Mouse (Mus musculus) ES-Bruce4 (cell line): ENCODE measurements at regions not wholly inside any gene's neighbourhood (a gene's known extent, or its start where the extent isn't known, plus 50 kb on each side); places are given as distances from the start of the nearest gene placed in this dataset.

Source experiments
- H3K27ac ChIP-seq: 2 replicates; pipeline ENCODE4 v1.5.1; 2012; ENCODE audit warnings: low read length, inconsistent platforms; ENCODE audit not compliant: insufficient read depth
- H3K27me3 ChIP-seq: 2 replicates; pipeline ENCODE4 v1.6.1; 2012; ENCODE audit warnings: mild to moderate bottlenecking, low read length, inconsistent platforms; ENCODE audit not compliant: control insufficient read depth, poor library complexity, insufficient read depth, severe bottlenecking
- H3K36me3 ChIP-seq: 2 replicates; pipeline ENCODE4 v1.6.1; 2012; ENCODE audit warnings: inconsistent platforms, mild to moderate bottlenecking, low read length, moderate library complexity; ENCODE audit not compliant: control insufficient read depth, poor library complexity, insufficient read depth, severe bottlenecking
- H3K4me1 ChIP-seq: one replicate; pipeline ENCODE4 v1.8.1; 2011; ENCODE audit warnings: low read length; ENCODE audit not compliant: control insufficient read depth, insufficient read depth
- H3K4me3 ChIP-seq: 2 replicates; pipeline ENCODE4 v1.5.1; 2011; ENCODE audit warnings: low read depth, mild to moderate bottlenecking, low read length
- H3K9ac ChIP-seq: 2 replicates; pipeline ENCODE4 v1.6.1; 2012; ENCODE audit warnings: low read depth, mild to moderate bottlenecking, inconsistent platforms; ENCODE audit not compliant: poor library complexity, severe bottlenecking
- H3K9me3 ChIP-seq: replicated peaks from 2 replicates; pipeline ENCODE4 v1.6.1; 2012; ENCODE audit warnings: mild to moderate bottlenecking, low read length, inconsistent platforms; ENCODE audit not compliant: control insufficient read depth, poor library complexity, insufficient read depth, severe bottlenecking
- CTCF ChIP-seq: IDR thresholded peaks from one replicate; pipeline ENCODE4 v1.8.1; 2011; ENCODE audit warnings: low read depth, low read length
- EP300 ChIP-seq: IDR thresholded peaks from 2 replicates; pipeline ENCODE4 v1.6.1; 2011; ENCODE audit warnings: low read depth, low read length; ENCODE audit not compliant: insufficient read depth
- POLR2A ChIP-seq: IDR thresholded peaks from one replicate; pipeline ENCODE4 v1.8.1; 2011; ENCODE audit warnings: low read length; ENCODE audit not compliant: insufficient read depth

DNA sequence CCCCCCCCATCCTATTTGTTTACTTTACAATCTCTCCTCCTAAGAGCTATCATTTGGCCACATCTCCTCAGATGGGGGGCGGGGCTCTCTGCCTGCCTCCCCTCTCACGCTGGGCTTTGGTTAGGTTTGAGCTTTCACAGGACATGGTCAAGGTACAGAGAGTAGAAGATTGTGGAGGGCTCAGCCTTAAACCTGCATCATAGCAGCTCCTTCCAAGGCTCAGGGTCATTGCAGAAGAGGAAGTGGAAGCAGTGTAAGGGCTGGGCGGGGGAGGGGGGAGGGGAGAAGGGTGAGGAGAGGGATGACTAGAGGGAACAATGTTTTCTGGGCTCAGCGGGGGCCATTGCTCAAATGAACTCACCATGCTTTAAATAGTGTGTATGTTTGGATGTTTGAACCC lies 51.7 kb upstream of the Mphosph6 start:
- TF ChIP-seq POLR2A (no peak), CTCF (no peak), EP300 (no peak)

DNA sequence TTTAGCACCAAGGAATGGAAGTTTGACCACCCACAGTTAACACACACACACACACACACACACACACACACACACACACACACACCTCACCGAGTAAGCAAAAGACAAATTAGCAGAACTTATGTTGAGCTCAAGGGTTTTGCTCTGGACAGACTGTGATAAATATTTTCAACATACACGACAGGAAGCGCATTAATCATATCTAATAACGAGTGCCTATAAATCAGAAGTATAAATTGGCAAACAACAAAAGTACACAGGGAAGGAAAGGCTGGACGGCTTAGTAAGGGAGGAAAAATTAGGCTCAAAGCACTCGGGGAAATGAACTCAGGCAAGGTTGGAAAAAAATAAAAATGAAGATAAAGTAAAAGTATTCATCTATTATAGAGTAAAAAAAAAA lies 50.8 kb upstream of the Mphosph6 start:
- no peak overlapping the region for H3K4me3 ChIP-seq
- TF ChIP-seq POLR2A (no peak), CTCF (no peak), EP300 (no peak)
- H3K27me3 ChIP-seq, result no peaks in the 10 kb centered on the region
- H3K9me3 ChIP-seq, result no peaks in the 10 kb centered on the region
- no peak overlapping the region for H3K9ac ChIP-seq
- no peak overlapping the region for H3K27ac ChIP-seq
- no peaks in the 10 kb centered on the region for H3K4me1 ChIP-seq
- no peaks in the 10 kb centered on the region for H3K36me3 ChIP-seq

More for the DNA sequence above, 51.7 kb upstream of the Mphosph6 start:
- Histone ChIP-seq H3K9ac (no peak overlapping the region), H3K27me3 (no peaks in the 10 kb centered on the region), H3K27ac (no peak overlapping the region), H3K4me1 (no peaks in the 10 kb centered on the region), H3K4me3 (no peak overlapping the region), H3K9me3 (no peaks in the 10 kb centered on the region), H3K36me3 (no peaks in the 10 kb centered on the region)
